Mouse (Mus musculus) liver, embryonic 14.5 days (tissue): ENCODE measurements around the gene Arl5a. TPM values are rescaled to one million over a fixed set of nuclear protein-coding genes. Genes with fewer than 3 reads are reported as not detected.

Experiments used
- ATAC-seq: fragments of 200-750 bp; cut with Nextera tagmentation; 2 replicates; pipeline ENCODE4 v1.8.0; 2017; ENCODE audit warnings: moderate number of reproducible peaks, mild to moderate bottlenecking, moderate library complexity; ENCODE audit not compliant: insufficient read depth
- DNase-seq, 3 experiments: peaks; one replicate each; pipeline ENCODE4 v3.0.0-alpha.2; 2012 to 2013; ENCODE audit warnings: low read depth in 3 of 3, low spot score in 3 of 3
- H3K27ac ChIP-seq: fragments of 300-500 bp; sonication (generic); 2 replicates; pipeline ENCODE4 v1.5.1; 2014; ENCODE audit warnings: moderate library complexity, mild to moderate bottlenecking, control low read depth, inconsistent platforms
- H3K27me3 ChIP-seq: fragments of 300-500 bp; sonication (generic); 2 replicates; pipeline ENCODE4 v1.6.1; 2014; ENCODE audit warnings: mild to moderate bottlenecking, low read length, moderate library complexity; ENCODE audit not compliant: control insufficient read depth, insufficient read depth
- H3K36me3 ChIP-seq: fragments of 300-500 bp; sonication (generic); replicated peaks from 2 replicates; pipeline ENCODE4 v1.6.1; 2014; ENCODE audit warnings: low read depth; ENCODE audit not compliant: control insufficient read depth, insufficient read depth
- H3K4me1 ChIP-seq, 2 experiments: fragments of 200-500 bp in 1 of 2; fragments of 300-500 bp in 1 of 2; sonication (generic) in 1 of 2; replicated peaks; 2 replicates each; pipeline ENCODE4 v1.6.1; 2012 to 2014; ENCODE audit warnings: antibody characterized with exemption in 1 of 2, inconsistent platforms in 1 of 2, low read length in 1 of 2; ENCODE audit not compliant: control insufficient read depth in 2 of 2, insufficient read depth in 2 of 2
- H3K4me2 ChIP-seq: fragments of 300-500 bp; sonication (generic); 2 replicates; pipeline ENCODE4 v1.6.1; 2014; ENCODE audit warnings: low read depth, mild to moderate bottlenecking, control low read depth, moderate library complexity
- H3K4me3 ChIP-seq, 2 experiments: fragments of 200-500 bp in 1 of 2; fragments of 300-500 bp in 1 of 2; sonication (generic) in 1 of 2; 2 replicates each; pipeline ENCODE4 v1.5.1; 2012 to 2014; ENCODE audit warnings: low read depth in 2 of 2, low read length in 2 of 2, mild to moderate bottlenecking in 2 of 2, control low read depth in 1 of 2, inconsistent platforms in 1 of 2, moderate library complexity in 1 of 2; ENCODE audit not compliant: insufficient read depth in 1 of 2
- H3K9ac ChIP-seq: fragments of 300-500 bp; sonication (generic); replicated peaks from 2 replicates; pipeline ENCODE4 v1.6.1; 2014; ENCODE audit warnings: mild to moderate bottlenecking, control low read depth, moderate library complexity
- H3K9me3 ChIP-seq: fragments of 300-500 bp; sonication (generic); 2 replicates; pipeline ENCODE4 v1.6.1; 2016; ENCODE audit warnings: low read length, mixed read lengths; ENCODE audit not compliant: control insufficient read depth
- CTCF ChIP-seq: IDR thresholded peaks from 2 replicates; pipeline ENCODE4 v1.5.1; 2016; ENCODE audit warnings: antibody characterized with exemption, low read depth, control low read depth
- EP300 ChIP-seq: IDR thresholded peaks from 2 replicates; pipeline ENCODE4 v1.6.1; 2016; ENCODE audit warnings: antibody characterized with exemption, low read depth
- WGBS: fragments of 180-500 bp; shearing (Covaris S2); extraction: QIAGEN DNeasy Blood & Tissue Kit; methylation state at CpG from one replicate; pipeline ENCODE4 v1.1.7; 2014; ENCODE audit not compliant: insufficient replicate concordance; 5-methylcytosine and 5-hydroxymethylcytosine counted together
- polyA plus RNA-seq, 2 experiments: library from polyadenylated mRNA; depleted of rRNA in 1 of 2; stranded (reverse) in 1 of 2; unstranded in 1 of 2; fragments of >200 nt; fragmentation: Nextera tagmentation in 1 of 2; extraction: Ambion mirVana in 1 of 2; gene quantifications; 2 replicates each; pipeline versions ENCODE4 v1.2.1 to v1.2.3; 2012 to 2014

Gene Arl5a
- polyA plus RNA-seq, 2 experiments: 18.2 to 34.9 TPM

GRCm38 (mm10) chr2:52351029-52351428 lies 73.7 kb downstream of the Arl5a start:
- Histone ChIP-seq H3K27ac (no peak overlapping the region), H3K4me2 (no peak overlapping the region), H3K9ac (no peak overlapping the region), H3K4me1 (no peaks in the 10 kb centered on the region), H3K9me3 (no peaks in the 10 kb centered on the region), H3K27me3 (no peaks in the 10 kb centered on the region), H3K4me3 (no peak overlapping the region), H3K36me3 (no peaks in the 10 kb centered on the region)
- no peak for DNase-seq
- TF ChIP-seq EP300 (no peak), CTCF (no peak)
- no peak for ATAC-seq
- 74% methylated on average over 1 of the region's 1 CpGs for WGBS

Other genes starting within 250 kb of the Arl5a start
- 0.12 and 0.13 TPM in 2 replicates for gene Neb, start 46.4 kb downstream of the Arl5a start, polyA plus RNA-seq (2012; rRNA removed)
- gene Neb, start 46.4 kb downstream of the Arl5a start, polyA plus RNA-seq (2014; fragmentation: Nextera tagmentation; extraction: Ambion mirVana): 0.14 and 0.18 TPM in 2 replicates